Mouse (Mus musculus): ENCODE data around the gene Maz. TPM values are rescaled to one million over a fixed set of nuclear protein-coding genes. Genes with fewer than 3 reads are reported as not detected.
A peak's percentile ranks its signal among the peaks of the same experiment; 100 is the strongest.

Gene Maz
- total RNA-seq, 4 experiments from 2014 or later: 204 to 209 (median 206) TPM

DNA sequence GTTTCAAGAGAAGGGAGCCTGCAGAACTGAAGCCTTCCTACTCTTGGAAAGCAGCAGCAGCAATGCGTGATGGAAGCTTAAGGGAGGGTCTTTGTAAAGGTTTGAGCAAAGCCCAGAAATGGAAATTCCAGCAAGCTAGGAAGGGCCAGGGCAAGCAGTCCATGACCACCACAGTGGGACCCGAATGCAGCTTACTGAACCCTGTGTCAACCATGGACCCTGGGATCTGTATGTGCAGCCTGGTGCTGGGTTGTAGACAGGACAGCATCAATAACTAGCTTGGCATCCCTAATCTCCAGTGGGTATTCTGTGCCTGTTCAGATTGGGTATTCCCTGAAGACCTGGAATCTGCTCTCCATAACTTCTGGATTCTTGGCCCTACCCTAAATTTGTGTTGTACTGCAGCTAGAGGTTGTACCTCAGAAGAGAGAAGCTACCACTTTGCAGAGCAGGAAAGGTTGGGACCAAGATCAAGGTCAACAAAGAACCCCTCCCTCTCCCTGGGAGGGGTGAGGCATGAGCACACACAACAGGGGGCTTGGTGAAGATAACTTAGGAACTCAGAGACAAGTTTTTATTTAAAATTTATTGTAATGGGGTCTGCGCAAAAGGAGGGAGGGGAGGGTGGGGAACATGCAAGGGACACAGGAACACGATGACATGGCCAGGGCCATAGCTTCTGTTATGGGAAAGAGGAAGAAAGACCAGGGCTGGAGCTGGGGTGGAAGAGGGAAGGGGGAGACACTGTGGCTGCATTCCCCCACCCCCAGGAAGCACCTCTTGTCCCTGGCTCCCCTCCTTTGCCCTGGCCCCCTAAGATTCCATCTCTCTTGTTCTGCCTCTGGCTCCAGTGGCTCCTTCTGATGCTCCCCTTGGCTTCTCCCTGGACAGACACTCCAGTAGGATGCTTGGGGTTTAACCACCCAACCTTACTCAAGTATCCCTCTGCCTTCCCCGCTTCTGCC is 5.0 kb downstream of the Maz start:
- DNase-seq (ENCODE audit: low spot score in 2 of 2): no peak

DNA sequence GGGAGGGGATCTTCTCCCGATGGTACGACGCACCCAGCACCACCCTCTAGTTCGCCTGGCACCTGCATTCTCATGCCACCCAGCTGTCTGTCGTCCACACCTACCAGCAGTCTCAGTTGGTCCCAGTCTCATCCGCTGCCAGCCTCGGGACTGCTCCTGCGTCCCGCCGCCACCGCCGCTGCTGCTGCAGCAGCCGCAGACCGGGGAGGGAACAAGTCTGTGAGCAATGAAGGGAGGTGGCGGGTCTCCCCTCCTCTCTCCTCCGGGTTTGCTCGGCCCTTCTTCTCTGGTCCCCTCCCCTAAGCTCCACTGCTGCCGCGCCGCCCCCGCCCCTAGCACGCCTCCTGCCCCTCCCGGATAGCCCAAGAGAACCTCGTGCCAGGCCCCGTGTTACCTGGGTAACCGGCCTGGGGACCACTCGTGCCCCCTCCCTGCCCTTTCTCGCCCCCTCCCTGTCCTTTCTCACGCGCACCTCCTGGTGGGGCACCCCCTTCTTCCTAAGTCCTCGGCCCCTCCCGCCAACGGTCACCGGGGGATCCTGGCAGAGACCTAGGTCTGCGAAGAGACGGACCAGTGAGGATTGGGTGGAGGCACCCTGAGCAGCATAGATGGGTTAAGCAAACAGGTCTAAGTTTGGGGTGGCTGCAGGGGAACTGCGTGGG is 5.8 kb downstream of the Maz start, which contains the start of the genes Gm42742 and Prrt2:
TSS of gene Gm42742 (minus strand) at position 197 of the 662 bp plus-strand sequence.
TSS of gene Prrt2 (minus strand) at position 311 of the 662 bp plus-strand sequence.
- peak in 1 of 2 experiments; percentile 59 for DNase-seq (ENCODE audit: low spot score in 2 of 2)

DNA sequence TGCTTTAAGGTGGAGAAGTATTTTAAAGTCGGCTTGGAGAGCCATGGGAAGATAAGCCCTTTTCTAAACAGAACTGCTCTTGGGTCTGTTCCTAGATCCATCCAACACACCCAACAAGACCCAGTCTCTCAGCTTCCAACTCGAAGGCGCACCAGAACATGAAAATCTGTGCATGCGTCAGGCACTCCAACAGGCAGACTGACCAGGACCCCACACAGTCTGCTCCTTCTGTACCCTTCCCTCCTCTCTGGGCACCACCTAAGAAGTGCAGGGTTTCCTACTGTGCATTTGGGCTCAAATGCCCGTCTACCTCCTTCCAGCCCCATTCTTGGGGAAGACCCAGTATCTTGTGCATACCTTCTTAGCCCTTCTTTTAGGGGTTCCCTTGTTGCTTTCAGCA is 6.3 kb downstream of the Maz start:
- no peak for DNase-seq (ENCODE audit: low spot score in 2 of 2)

DNA sequence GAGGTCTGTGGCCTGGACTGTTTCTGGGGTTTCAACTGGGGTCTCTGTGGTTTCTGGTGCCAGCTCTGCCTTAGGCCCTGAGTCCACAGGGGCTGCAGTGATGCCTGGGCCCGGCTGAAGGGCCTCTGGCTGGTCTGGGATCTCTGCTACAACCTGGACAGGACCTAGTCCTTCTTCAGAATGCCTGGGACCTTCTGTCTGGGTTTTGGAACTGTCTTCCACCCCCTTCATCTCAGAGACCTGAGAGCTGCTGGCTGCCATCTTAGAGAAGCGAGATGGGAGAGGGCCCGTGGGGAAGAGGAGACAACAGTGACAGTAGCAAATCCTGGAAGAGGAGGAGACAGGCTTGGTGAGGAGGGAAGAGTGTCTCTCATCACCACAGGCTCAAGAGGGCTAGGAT is 6.8 kb downstream of the Maz start:
- DNase-seq (ENCODE audit: low spot score in 2 of 2): no peak

DNA sequence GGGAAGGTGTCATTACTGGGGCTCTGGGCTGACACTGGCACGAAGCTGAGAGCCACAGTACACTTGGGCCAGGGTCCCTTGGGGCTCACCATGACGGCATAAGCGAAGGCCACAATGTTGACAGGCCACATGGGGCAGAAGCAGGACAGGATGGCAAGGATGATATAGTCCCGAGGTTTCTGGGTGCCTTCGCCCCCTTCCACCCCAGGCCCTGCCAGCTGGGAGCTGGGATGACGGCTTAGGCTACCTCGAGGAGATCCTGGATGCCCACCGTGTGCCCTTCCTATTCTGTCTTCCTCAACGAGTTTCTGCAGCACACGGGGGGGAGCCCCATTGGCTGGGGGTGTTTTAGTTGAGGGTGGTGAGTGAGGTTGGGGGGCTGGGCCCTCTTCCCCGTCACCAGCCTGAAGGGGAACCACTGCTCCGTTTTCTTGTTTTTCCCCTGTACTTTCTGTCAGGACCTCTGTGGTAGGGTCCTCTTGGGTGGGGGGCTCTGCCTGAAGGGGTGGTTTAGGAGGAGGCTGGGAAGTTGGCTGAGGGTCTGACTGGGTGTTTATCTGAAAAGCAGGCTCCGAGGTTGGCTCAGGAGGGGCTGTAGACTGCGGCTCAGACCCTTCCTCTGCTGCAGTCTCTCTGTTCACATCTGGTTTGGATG is 7.4 kb downstream of the Maz start:
- no peak for DNase-seq (ENCODE audit: low spot score in 2 of 2)

DNA sequence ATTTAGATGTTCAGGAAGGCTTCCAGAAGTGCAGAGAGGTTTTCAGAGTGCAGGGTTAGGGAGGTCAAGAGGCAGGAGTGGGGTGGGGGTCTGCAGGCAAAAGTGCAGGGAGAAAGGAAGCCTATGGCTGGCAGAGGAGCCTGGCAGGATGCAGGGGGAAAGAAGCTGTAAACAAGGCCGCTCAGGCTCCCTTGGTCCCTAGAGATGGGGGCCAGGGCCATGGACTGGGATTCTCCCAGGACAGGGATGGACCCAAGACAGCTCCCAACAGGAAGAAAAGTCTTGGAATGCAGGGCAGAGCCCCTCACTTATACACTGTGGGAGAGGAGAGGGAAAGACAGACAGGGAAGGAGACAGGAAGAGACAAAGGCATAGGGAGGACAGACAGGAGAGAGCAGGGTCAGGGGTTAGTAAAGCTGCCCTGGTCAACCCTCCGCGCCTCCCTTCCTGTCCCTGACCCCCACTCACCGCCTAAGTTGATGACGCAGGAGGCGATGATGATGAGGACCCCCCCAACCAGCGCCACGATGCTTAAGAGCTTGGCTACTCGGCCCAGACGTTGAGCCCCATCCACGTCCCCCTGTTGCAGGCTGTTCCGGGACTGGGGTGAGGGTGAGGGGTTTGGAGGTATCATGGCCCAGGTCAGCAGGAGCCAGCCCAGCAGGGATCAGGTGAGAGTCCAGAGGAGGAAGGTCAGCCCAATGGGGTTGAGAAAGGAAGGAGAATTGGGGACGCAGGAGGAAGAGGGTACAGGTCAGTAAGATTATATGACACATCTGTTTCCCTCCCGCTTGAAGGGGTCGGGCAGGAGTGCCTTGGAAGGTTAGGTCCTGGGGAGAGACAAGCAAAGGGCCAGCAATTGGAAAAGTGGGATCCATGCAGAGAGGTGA is 8.2 kb downstream of the Maz start:
- DNase-seq (ENCODE audit: low spot score in 2 of 2): no peak

DNA sequence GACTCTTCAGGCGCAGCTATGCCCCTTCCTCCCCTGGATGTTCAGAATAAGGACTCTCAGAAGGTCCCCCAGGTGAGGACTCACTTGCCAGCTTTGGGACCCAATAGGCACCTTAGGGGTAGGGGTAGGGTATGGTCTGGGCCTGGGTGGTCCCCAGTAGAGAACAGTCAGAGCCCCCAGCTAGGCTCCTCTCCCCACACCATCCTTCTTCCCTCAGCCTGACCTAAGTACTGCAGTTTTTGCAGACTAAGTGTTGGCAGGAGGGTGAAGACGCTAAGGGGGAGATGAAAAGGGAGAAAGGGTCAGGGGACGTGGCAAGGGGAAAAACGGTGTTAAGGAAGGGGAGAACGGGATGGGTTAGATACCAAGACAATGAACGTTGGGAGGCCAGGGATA is 8.9 kb downstream of the Maz start:
- DNase-seq (ENCODE audit: low spot score in 2 of 2): no peak

DNA sequence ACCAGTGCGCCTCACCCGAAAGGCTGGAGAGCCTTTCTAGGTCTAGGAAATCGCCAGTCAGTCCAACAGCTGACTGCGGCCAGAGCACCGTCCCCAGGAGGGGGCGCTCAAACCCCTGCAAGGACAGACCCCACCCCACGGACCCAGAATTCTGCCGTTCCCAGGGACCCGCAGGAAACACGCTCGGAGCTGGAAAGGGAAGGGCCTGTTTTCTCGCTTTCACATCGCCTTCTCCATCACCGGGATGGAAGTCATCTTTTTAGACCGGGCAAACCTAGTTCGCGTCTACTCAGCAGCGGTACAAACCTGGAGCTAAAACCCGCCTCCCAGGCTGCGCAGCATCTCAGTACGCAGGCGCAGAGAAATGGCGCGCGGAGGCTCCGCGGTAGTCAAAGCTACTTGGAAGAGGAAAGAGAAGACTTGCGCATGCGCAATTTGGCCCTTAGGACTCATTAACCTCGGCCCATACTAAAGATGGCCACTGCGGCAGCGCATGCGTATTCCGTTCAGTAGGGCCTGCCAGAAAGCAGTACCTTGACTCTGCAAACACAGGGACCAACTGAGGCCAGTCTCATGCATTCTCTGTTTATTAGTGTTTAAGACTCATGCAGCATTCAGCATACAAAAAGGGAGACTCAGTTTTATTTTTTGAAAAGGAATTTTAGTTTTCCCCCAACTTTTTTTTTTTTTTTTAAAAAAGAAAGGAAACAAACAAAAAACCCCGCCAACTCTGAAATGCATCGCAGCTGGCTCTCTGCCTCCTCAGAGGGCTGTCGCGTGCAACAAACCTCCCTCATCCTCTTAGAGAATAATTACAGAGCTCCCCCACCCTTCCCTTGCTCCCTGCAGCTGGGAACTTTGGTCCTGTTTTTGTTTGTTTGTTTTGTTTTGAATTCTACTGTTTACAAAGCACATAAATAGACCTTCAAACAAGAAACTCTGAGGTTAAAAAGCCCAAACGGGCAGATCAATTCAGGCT is 9.6 kb downstream of the Maz start, which contains the start of gene Pagr1a:
TSS of gene Pagr1a (minus strand) at position 382 of the 979 bp plus-strand sequence.
- peak; percentile 96 to 99 for DNase-seq (ENCODE audit: low spot score in 2 of 2)

DNA sequence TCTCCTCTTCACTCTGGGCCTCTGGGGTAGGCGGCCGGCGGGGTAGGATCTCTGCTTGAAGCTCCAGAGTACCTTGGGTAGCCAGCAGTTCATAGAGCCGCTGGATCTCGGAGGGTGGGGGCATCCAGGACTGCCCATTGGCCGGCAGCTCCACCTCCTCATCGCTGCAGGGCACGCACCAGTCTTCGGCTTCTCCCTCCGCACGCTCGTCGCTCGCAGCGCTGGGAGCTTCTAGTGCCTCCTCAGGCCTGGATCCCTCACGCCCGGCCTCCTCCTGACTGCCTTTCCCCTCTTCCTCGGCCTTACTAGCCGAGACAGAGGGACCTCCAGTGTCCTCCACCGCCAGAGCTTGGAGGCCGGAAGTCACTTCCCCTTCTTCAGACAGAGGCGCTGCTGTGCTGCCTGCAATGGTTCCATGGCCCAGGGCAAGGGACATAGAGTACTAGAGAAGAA is 10.3 kb downstream of the Maz start:
- no peak for DNase-seq (ENCODE audit: low spot score in 2 of 2)

DNA sequence TGATC is 10.6 kb downstream of the Maz start, which contains the start of gene Pagr1b:
TSS of gene Pagr1b (minus strand) at position 4 of the 5 bp plus-strand sequence.
- no peak for DNase-seq (ENCODE audit: low spot score in 2 of 2)

DNA sequence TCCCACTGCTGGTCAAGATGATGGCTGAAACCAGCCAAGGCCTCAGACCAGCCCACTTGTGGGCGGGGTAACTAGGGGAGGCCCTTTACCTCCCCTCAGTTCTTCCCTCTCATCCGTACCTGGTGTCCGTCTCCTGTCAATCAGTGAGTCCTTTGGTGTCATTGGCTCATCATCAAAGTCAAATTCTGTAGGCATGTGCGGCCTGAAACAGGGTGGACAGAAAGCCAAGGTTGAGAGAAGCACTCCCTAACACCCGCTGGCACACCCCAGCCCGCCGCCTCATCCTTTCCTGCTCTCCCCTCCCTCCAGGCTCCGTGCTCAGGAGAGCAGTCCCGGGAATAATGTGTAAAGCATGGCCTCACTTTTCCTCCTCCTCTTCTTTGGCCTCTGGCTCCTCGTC is 10.8 kb downstream of the Maz start:
- no peak for DNase-seq (ENCODE audit: low spot score in 2 of 2)

DNA sequence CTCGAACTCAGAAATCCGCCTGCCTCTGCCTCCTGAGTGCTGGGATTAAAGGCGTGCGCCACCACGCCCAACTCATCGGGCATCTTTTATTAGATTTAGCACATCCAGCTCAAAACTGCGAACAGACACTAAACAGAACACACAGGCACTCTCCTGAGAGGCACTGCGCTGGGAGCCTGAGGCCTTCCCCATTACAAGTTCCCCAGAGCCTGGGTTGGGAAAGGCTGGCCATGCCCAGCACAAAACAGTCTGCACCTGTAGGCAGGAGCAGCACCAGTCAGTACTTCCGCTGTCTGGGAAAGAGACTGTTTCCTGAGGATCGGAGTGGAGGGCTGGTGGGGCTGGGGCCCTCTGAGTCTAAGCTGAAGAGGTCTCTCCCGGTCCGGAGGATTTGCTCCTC is 11.8 kb downstream of the Maz start:
- no peak for DNase-seq (ENCODE audit: low spot score in 2 of 2)

DNA sequence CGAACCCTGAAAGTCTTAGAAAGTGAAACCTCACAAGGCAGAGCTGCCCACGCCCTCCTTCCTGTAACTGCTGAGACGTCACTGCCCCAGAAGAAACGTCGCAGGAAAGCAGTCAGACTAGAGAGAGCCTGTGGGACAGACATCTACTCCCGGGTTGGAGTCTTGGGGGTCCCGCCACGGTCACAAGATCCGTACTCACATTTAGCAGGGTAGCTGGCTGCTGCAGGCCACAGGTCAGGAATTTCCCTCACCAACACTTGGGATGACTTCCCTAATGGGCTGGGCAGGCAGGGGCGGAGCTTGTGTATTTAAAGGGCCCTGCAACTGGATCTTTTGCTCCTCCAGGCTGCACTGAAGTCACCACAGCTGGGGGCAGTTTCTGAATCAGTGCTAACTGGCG is 12.5 kb downstream of the Maz start, which contains the start of gene Mvp:
TSS of gene Mvp (minus strand) at position 302 of the 400 bp plus-strand sequence.
- no peak for DNase-seq (ENCODE audit: low spot score in 2 of 2)

DNA sequence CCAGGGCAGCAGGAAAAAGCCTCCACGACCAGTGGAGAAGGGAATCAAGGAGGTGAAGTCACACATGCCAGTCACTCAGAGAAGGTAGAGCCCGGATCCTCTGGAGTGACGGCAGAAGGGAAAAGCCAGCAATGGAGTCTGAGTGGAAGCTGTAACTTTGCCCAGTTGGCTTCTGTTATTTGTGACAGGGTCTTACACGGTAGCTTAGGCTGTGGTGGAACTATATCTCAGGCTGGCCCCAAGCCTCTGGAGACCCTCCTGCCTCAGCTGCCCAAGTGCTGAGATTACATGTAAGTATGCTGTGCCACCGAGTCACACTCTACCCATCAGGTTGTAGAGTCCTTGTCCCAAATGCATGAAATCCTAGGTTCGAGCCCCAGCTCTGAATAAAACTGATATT is 13.5 kb downstream of the Maz start:
- DNase-seq (ENCODE audit: low spot score in 2 of 2): no peak

DNA sequence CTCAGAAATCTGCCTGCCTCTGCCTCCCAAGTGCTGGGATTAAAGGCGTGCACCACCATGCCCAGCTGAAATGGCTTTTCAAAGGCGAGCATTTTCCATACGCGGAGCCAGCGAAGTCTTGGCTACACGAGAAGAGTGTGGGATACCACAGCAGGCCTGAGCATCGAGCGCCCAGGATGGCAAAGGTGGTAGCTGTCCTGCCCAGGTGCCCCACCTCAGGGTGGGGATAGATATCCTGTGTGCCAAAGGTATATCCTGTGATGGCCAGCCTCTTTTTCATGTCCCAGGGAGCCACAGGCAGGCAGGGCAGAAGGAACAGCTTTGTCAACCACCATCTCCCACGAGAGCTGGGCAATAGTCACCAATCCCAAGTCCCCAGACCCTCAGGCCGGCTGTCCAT is 14.0 kb downstream of the Maz start:
- no peak for DNase-seq (ENCODE audit: low spot score in 2 of 2)

DNA sequence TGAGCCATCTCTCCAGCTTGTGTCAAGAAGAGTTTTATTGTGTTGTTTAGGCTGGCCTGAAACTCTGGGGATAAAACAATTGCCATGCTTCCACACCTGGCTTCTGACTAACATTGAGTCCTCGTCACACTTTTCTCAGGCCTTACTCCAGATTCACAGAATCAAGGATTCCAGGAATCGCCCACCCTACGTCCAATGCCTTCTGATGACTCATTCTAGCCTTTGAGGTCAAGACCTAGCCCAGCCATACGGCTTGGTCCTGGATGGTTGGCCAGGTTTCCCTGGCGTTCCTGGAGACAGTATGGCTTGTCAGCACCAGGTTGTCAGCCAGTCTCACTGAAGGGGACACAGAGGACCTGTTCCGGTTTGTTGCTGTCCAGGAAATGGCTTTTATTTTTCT is 14.5 kb downstream of the Maz start:
- DNase-seq (ENCODE audit: low spot score in 2 of 2): no peak

DNA sequence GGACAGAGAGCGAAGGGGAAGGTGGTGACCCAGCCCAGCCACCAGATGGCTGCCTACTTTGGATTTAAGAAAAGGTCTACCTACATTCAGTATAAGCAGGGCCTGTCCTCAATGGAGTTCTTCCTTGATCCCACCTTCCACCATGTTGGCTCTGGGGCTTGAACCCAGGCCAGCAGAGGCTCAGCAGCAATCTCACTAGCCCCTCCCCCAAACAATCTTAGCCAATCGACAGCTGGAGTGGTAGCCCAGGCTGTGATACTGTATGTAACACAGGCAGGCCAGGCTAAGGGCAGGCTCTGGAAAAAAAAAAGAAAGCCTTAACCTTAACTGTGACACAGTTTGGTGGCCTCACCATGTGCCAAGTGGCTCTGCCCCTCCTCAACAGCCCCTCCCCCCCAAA is 15.1 kb downstream of the Maz start:
- DNase-seq (ENCODE audit: low spot score in 2 of 2): no peak

DNA sequence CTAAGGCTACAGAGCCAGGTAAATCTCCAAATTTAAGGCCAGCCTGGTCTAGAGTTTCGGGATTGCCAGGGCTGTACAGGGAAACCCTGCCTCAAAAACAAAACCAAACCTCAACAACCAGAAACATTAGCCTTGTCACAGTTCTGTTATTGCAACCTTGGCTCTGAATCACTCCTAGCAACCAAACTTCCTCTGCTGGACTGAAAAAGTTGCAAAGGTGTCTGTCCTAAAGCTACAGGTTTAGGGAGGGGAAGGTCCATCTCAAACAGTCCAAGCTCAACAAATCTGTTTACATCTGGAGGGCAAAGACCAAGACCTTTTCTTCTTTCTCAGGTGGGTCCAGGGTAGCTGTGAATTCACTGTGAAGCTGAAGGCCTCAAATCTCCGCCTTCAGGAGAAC is 15.8 kb downstream of the Maz start:
- no peak for DNase-seq (ENCODE audit: low spot score in 2 of 2)

DNA sequence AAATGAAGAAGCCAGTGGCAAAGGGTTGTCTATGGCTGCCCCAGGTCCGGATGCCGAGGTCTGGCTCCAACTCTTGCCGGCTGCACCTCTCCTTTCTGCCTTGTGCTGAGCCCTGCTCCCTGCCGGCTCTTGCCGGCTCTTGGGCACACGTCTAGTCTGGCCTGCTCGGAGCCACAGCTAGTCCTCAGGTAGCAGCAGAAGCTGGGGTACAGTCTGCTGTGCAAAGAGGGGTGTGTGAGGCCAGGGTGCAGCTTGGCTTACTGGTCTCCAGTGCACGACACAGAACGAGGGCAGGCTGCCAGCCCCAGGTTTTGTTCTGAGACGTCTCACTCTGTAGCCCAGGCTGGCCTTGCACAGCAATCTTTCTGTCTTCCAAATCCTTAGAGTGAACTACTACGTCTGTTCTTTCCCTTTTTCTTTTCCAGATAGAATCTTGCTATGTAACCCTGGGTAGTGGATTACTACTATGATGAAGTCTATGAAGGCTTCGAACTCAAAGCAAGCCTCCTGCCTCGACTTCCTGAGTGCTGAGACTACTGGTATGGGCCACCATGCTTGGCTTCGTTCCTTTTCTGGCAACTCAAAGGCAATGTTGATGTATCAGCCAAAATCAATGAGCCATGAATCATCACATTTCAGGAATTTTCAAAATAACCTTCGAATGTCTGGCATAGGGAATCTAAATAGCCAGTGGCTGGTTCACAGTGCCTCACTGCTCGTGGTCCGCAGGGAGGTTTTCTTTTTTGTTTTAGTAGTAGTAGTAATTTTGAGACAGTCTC is 17.3 kb downstream of the Maz start:
- peak in 1 of 2 experiments; percentile 10 for DNase-seq (ENCODE audit: low spot score in 2 of 2)
